Mouse (Mus musculus) liver, embryonic 14.5 days (tissue): ENCODE data around the gene Pllp.

ENCODE experiments used
- CTCF ChIP-seq: IDR thresholded peaks from 2 replicates; pipeline ENCODE4 v1.5.1; 2016; ENCODE audit warnings: antibody characterized with exemption, low read depth, control low read depth
- EP300 ChIP-seq: IDR thresholded peaks from 2 replicates; pipeline ENCODE4 v1.6.1; 2016; ENCODE audit warnings: antibody characterized with exemption, low read depth

- TF ChIP-seq EP300 (no peak), CTCF (no peak)
Measured at GRCm38 (mm10) chr8:94697956-94698355, 1.9 kb upstream of the Pllp start.
